Mouse (Mus musculus) intestine, embryonic 14.5 days (tissue): ENCODE measurements around the gene Zfp942. TPM values are rescaled to one million over a fixed set of nuclear protein-coding genes. Genes with fewer than 3 reads are reported as not detected.
A peak's percentile ranks its signal among the peaks of the same experiment; 100 is the strongest.
"Not testable (repeated sequence)": the region's sequence is repeated elsewhere in the genome, so short reads cannot be mapped to it uniquely, and the experiment has no call there.

Experiments
- ATAC-seq: fragments of 200-750 bp; cut with Nextera tagmentation; replicated peaks from 2 replicates; pipeline ENCODE4 v1.8.0; 2017; ENCODE audit warnings: low read depth, moderate number of reproducible peaks, moderate TSS enrichment, moderate library complexity; ENCODE audit not compliant: low FRiP score, low TSS enrichment
- DNase-seq: peaks from one replicate; pipeline ENCODE4 v3.0.0-alpha.2; 2018; ENCODE audit warnings: low spot score
- H3K27ac ChIP-seq: fragments of 300-500 bp; sonication (generic); 2 replicates; pipeline ENCODE4 v1.5.1; 2014; ENCODE audit warnings: low read depth, mild to moderate bottlenecking, control low read depth
- H3K27me3 ChIP-seq: fragments of 300-500 bp; sonication (generic); replicated peaks from 2 replicates; pipeline ENCODE4 v1.6.1; 2014; ENCODE audit warnings: low read length, control low read depth; ENCODE audit not compliant: control insufficient read depth, insufficient read depth
- H3K36me3 ChIP-seq: fragments of 300-500 bp; sonication (generic); 2 replicates; pipeline ENCODE4 v1.6.1; 2014; ENCODE audit warnings: low read length, control low read depth; ENCODE audit not compliant: control insufficient read depth, insufficient read depth
- H3K4me1 ChIP-seq: fragments of 300-500 bp; sonication (generic); replicated peaks from 2 replicates; pipeline ENCODE4 v1.6.1; 2014; ENCODE audit warnings: low read length, control low read depth, mixed read lengths; ENCODE audit not compliant: control insufficient read depth, insufficient read depth
- H3K4me2 ChIP-seq: fragments of 300-500 bp; sonication (generic); 2 replicates; pipeline ENCODE4 v1.6.1; 2014; ENCODE audit warnings: low read length
- H3K4me3 ChIP-seq: fragments of 300-500 bp; sonication (generic); 2 replicates; pipeline ENCODE4 v1.5.1; 2014; ENCODE audit warnings: low read depth, low read length, control low read depth, mixed read lengths
- H3K9ac ChIP-seq: fragments of 300-500 bp; sonication (generic); 2 replicates; pipeline ENCODE4 v1.6.1; 2014; ENCODE audit warnings: mild to moderate bottlenecking, low read length
- H3K9me3 ChIP-seq: fragments of 300-500 bp; sonication (generic); 2 replicates; pipeline ENCODE4 v1.6.1; 2016; ENCODE audit warnings: low read length, control low read depth; ENCODE audit not compliant: control insufficient read depth
- WGBS: fragments of 180-500 bp; shearing (Covaris S2); extraction: QIAGEN DNeasy Blood & Tissue Kit; methylation state at CpG from one replicate; pipeline ENCODE4 v1.1.7; 2014; 5-methylcytosine and 5-hydroxymethylcytosine counted together
- polyA plus RNA-seq: library from polyadenylated mRNA; unstranded; fragments of >200 nt; fragmentation: Nextera tagmentation; extraction: Ambion mirVana; gene quantifications from 2 replicates; pipeline ENCODE4 v1.2.1, GENCODE M21; 2014

Gene Zfp942
- 19.8 and 24.9 TPM in 2 replicates for polyA plus RNA-seq

DNA sequence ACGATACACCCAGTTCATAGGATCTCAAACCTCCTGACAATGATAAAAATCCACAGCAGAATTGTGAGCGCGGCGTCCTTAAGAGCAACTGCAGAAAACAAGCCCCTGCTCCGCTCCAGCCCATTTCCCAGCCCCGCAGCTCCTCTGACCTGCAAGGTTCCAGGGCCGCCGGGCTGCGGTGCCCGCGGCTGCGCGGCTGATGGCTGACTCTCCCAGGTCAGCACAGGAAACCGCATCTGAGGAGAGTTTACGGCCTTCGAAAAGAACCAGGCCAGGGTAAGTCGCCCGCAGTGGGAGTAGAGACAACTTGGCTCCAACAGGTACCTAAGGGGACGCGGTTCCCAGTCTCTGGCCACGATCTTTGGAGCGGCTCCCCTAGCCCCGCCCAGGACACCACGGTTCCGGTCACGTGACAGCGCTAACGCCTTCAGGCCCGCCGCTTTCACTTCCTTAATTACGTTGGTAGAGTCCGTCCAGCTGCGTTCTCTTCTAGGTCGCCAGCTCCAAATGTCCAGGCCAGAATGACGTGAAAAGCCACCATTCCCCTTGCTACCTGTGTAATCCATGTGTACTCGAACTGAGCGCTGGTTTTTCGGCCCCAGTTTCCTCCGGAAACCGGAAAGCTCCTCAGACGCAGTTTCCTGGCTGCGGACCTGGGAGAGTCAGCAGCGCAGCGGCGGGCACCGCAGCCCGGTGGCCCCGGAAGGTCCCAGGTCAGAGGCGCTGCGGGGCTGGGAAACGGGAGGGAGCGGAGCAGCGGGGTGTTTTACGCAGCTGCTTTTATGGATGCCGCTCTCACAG, at the start of gene Zfp942, which contains the start of gene Zfp943:
Gene Zfp942, minus strand, starts transcription at position 358 of the 801 bp plus-strand sequence.
Gene Zfp943, plus strand, starts transcription at position 446 of the 801 bp plus-strand sequence.
- DNase-seq: peak; percentile 87
- H3K9me3 ChIP-seq, H3K4me1 ChIP-seq, H3K36me3 ChIP-seq, H3K27me3 ChIP-seq: not testable (repeated sequence)
- H3K4me3 ChIP-seq: peak within 1 kb of the TSS; percentile 70
- peak within 1 kb of the TSS; percentile 68 for H3K4me2 ChIP-seq
- peak; percentile 96 for ATAC-seq
- WGBS: under 1% methylated on average over 39 of the region's 55 CpGs
- H3K9ac ChIP-seq: peak within 1 kb of the TSS; percentile 76
- H3K27ac ChIP-seq: peak within 1 kb of the TSS; percentile 85

DNA sequence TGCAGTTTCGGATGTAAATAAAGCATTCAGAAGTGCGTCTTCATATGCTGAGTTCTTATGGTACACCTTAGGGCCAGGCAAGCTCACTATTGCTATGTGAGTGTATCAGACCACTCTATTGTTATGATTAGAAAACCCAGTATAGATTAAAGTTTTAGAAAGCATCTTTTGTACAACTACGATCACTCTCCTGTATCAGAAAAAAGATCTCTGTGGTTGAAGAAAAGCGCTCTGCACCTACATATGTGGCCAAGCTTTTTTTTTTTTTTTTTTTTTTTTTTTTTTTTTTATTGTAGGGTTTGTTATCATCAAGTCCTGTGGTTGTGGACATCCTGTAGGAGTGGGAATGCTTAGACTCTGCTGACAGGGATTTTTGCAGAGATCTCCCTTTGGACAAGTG, 1.0 kb upstream of the Zfp942 start:
- peak overlapping the region; percentile 76 for H3K9ac ChIP-seq
- H3K4me1 ChIP-seq: peaks cover 8% of the 10 kb centered on the region
- H3K36me3 ChIP-seq: peaks cover 3% of the 10 kb centered on the region; the same call in 1 of the 2 replicates
- WGBS: 55% methylated on average over 4 of the region's 4 CpGs
- DNase-seq (no peak), ATAC-seq (no peak)
- H3K4me2 ChIP-seq: peak overlapping the region; percentile 62
- no peaks in the 10 kb centered on the region for H3K27me3 ChIP-seq
- no peaks in the 10 kb centered on the region for H3K9me3 ChIP-seq
- peak overlapping the region; percentile 70 for H3K4me3 ChIP-seq
- H3K27ac ChIP-seq: no peak overlapping the region

DNA sequence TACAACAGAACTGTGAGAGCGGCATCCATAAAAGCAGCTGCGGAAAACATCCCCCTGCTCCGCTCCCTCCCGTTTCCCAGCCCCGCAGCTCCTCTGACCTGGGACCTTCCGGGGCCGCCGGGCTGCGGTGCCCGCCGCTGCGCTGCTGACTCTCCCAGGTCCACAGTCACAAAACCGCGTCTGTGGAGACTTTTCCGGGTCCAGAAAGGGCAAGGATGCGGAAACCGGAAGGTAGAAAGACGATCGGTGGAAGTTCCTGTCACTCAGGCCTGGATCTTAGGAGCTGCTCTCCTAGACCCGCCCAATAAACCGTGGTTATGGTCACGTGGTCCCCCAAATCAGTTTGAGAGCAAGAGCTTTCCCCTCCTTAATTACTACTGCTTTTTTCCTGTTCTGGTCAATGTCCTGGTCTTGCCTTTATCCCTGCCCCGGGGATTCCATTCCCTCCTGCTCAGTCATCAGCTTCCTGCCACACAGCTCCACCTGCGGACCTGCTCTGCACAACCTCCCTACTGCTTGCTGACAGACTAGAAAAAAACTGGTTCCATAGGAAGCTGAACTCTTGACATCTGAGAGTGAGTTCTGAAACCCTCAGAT, 52.7 kb downstream of the Zfp942 start, which contains the start of gene Zfp995:
Gene Zfp995, minus strand, starts transcription at position 471 of the 597 bp plus-strand sequence.
- not testable (repeated sequence) for H3K27me3 ChIP-seq, H3K36me3 ChIP-seq, H3K4me1 ChIP-seq, H3K9me3 ChIP-seq
- ATAC-seq: peak; percentile 99
- Histone ChIP-seq H3K4me3 (peak within 1 kb of the TSS; percentile 62), H3K4me2 (peak within 1 kb of the TSS; percentile 63), H3K9ac (peak within 1 kb of the TSS; percentile 63), H3K27ac (peak within 1 kb of the TSS; percentile 57; the same call in 1 of the 2 replicates)
- WGBS: under 1% methylated on average over 24 of the region's 24 CpGs
- DNase-seq: peak; percentile 78

DNA sequence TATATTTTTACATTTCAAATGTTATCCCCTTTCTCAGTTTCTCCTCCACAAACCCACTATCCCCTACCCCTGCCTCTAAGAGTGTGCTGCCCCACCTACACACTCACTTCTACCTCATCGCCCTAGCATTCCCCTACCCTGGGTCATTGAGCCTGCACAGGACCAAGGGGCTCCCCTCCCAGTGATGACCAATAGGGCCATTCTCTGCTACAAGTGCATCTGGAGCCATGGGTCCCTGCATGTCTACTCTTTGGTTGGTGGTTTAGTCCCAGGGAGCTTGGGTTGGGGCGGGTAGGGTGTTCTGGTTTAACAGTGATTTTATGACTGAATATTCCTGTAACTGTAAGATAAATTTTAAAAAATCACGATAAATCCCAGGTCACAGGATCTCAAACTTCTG, 53.2 kb downstream of the Zfp942 start:
- H3K36me3 ChIP-seq: no peaks in the 10 kb centered on the region
- H3K4me3 ChIP-seq: peak overlapping the region; percentile 62
- H3K27me3 ChIP-seq: no peaks in the 10 kb centered on the region
- DNase-seq (no peak), ATAC-seq (peak; percentile 82)
- peak overlapping the region; percentile 63 for H3K9ac ChIP-seq
- WGBS: 4% methylated on average over 3 of the region's 3 CpGs
- peak overlapping the region; percentile 63 for H3K4me2 ChIP-seq
- H3K9me3 ChIP-seq: no peaks in the 10 kb centered on the region
- peak overlapping the region; percentile 57; the same call in 1 of the 2 replicates for H3K27ac ChIP-seq
- no peaks in the 10 kb centered on the region for H3K4me1 ChIP-seq

Other genes with a start within 250 kb of the Zfp942 start
- gene Zfp229, start 231.7 kb downstream of the Zfp942 start, polyA plus RNA-seq: 4.6 and 7.8 TPM in 2 replicates
- gene Zfp820, start 116.7 kb downstream of the Zfp942 start, polyA plus RNA-seq: 7.4 and 7.9 TPM in 2 replicates
- gene Zfp995, start 52.5 kb downstream of the Zfp942 start, polyA plus RNA-seq: 7.6 and 9.1 TPM in 2 replicates
- gene Zfp943, start 88 bp upstream of the Zfp942 start, polyA plus RNA-seq: 15.3 and 17.0 TPM in 2 replicates
- gene Zfp947, start 203.7 kb upstream of the Zfp942 start, polyA plus RNA-seq: 2.9 and 3.4 TPM in 2 replicates